Mouse (Mus musculus) brain, embryonic 18.5 days (tissue): ENCODE results near the gene C1qtnf12.

Source experiments
- DNase-seq: peaks from one replicate; pipeline ENCODE4 v3.0.0-alpha.2; 2012; ENCODE audit warnings: low read depth, low spot score

Gene C1qtnf12

DNA sequence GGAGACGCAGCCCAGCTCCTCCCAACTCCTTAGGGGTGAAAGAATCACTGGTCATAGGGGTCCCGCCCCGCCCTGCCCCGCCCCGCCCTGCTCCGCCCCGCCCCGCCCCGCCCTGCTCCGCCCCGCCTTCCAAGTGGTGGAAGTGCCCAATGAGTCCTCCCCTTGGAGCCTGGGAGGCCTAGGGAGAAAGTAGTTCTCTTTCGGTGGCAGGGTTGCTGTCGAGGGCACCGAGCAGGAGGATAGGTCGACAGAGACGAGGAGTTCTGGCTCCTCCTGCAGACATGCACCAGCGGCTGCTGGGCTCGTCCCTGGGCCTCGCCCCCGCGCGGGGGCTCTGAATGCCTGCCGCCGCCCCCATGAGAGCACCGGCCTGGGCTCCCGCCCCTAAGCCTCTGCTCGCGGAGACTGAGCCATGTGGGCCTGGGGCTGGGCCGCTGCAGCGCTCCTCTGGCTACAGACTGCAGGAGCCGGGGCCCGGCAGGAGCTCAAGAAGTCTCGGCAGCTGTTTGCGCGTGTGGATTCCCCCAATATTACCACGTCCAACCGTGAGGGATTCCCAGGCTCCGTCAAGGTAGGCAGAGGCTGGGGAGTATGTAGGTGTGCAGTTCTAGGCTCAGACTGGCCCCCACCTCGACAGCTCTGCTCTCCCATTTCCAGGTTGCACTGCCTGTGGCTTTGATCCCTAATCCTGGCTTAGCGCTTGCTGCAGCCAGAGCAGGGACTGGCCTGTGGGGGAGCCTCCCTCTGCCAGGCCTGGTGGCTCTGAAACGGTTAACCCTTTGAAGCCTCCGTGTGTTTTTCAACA lies at the start of gene C1qtnf12:
Gene C1qtnf12 (plus strand): TSS at position 152 of the 805 bp plus-strand sequence.
- DNase-seq = no peak

DNA sequence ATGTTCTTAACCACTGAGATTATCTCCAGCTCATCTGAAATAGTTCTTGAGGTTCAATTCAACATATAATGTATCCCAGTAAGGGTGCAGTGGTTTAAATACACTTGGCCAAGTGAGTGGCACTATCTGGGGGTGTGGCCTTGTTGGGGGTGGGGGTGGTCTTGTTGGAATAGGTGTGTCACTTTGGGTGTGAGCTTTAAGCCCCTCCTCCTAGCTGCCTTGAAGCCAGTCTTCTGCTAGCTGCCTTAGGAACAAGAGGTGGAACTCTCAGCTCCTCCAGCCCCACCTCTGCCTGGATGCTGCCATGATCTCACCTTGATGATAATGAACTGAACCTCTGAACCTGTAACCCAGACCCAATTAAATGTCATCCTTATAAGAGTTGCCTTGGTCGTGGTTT lies 30.1 kb upstream of the C1qtnf12 start:
- DNase-seq = no peak

DNA sequence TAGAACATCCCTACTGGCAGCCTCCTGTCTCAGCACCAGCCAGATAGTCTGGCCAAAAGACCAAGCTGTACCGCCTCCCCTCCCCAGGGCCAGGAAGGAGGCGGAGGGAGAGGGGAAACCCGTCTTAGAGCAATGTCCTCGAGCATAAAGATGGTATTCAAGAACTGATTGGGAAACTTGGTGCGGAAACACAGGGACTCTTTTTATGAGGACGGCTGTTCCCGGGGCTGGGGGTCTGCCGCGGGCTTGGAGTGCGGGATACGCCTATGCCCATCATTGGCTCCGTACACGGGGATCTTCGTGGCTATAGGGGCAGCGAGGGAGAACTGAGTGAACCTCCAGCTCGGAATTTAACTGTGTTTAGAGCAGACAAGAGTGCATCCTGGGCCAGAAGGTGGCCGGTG lies 19.1 kb upstream of the C1qtnf12 start:
- no peak for DNase-seq

- DNase-seq = peak; percentile 86
These were observed 18.4 kb upstream of the C1qtnf12 start, which contains the start of gene Ube2j2 for GRCm38 (mm10) chr4:155943534-155944249. Ube2j2 (plus strand) TSS chr4:155943831.

DNA sequence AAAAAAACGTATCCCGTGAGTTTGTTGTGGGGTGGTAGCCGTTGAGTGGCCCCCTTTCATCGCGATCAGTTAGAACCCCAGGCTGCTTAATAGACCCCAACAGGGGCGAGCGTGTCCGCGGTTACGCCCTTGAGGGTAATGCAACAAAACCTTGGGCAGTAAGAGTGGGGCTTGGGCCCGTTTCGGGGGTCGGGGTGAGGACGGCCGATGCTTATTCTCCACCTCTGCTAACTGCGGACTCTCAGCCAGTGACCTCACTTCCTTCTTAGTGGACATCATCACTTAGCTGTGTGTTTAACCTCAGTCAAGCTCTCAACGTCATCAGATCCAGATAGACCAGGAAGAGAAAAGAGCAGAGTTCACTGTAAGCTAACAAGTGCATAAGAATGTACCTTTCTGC lies 17.8 kb upstream of the C1qtnf12 start:
- no peak for DNase-seq

GRCm38 (mm10) chr4:155947094-155947493 lies 15.0 kb upstream of the C1qtnf12 start:
- no peak for DNase-seq

GRCm38 (mm10) chr4:155955491-155955890 lies 6.6 kb upstream of the C1qtnf12 start:
- no peak for DNase-seq

- peak; percentile 39 for DNase-seq
These were observed 2.8 kb upstream of the C1qtnf12 start for GRCm38 (mm10) chr4:155959275-155959674.

DNA sequence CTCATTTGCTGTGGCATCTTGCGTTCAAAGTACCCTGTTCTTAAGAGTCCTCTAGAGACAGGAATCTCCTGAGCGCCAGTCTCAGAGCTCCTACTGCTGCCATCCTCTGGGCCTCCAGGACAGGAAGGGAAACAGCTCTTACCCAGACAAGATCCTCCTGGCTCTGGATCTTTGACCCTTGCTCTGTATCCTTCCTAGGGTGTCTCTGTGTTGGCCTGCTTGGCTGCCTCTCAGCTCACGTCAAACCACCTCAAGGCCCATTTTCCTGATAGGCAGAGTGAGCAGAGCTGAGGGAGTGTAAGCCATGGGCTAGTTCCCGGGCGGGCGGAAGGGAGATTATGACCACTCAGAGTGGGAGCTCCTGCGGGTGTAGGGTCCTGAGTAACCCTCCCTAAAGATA lies 988 bp downstream of the C1qtnf12 start:
- DNase-seq = no peak

DNA sequence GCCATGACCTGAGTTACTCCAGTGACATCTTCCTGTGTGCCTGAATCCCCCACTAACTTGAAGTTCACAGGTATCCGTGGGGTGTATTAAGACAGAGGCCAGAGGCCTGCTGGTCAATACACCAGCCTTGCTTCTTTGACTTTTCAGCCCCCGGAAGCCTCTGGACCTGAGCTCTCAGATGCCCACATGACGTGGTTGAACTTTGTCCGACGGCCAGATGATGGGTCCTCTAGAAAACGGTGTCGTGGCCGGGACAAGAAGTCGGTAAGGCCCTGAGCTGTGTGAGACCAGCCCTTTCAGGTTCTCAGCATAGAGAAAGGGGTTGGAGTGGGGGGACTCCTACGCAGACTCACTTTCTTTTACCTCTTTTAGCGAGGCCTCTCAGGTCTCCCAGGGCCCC lies 2.3 kb downstream of the C1qtnf12 start:
- DNase-seq = no peak

DNA sequence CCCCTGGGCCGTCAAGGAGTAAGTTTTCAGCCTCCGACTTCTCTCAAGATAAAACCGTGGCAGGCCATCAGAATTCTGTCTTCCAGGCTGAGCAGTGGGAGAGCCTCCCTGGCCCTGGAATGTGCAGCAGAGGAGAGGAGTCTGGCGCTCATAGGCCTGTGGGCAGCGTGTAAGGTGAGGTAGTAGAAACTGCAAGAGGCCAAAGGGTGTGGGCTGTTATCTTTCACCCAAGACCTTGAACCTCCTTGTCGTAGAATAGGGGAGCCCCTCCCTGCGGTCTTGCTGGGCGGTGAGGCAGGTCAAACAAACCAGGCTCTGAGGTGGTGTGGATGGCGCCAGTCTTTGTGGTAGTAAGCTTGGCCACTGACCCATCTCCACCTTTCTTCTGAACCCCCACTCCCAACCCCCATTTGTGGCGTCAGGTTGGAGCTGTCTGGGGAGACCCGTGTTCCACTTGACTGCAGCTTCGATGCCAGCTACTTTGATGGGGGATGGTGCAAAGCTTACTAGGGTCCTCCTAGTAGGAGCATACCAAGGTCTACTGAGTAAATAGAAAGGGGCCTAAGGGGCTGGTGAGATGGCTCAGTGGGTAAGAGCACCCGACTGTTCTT lies 7.0 kb downstream of the C1qtnf12 start:
- no peak for DNase-seq

DNA sequence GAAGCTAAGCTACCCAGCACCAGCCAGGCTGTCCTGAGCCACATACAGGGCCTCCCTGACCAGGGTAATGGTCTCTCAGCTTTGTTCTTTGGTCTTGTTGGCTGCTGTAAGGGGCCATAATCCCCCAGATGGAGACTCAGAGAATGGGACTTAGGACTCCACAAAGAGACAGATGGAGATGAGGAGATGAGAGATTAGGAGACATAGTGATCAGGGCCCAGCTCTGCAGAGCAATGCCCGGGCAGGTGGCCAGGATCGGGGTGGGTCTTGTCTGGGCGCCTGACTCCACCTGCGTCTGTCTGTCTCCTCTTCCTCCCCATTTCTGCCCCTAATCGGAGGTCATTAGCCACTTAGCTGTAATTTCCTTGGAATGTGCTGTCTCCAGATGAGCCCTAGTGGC lies 8.2 kb downstream of the C1qtnf12 start:
- DNase-seq = no peak

GRCm38 (mm10) chr4:155972651-155973050 lies 10.5 kb downstream of the C1qtnf12 start:
- DNase-seq = no peak

GRCm38 (mm10) chr4:155973239-155973638 lies 11.1 kb downstream of the C1qtnf12 start:
- no peak for DNase-seq

- DNase-seq = no peak
These were observed 19.4 kb downstream of the C1qtnf12 start for GRCm38 (mm10) chr4:155981436-155982082.

- no peak for DNase-seq
These were observed 21.7 kb downstream of the C1qtnf12 start for GRCm38 (mm10) chr4:155983788-155984187.

DNA sequence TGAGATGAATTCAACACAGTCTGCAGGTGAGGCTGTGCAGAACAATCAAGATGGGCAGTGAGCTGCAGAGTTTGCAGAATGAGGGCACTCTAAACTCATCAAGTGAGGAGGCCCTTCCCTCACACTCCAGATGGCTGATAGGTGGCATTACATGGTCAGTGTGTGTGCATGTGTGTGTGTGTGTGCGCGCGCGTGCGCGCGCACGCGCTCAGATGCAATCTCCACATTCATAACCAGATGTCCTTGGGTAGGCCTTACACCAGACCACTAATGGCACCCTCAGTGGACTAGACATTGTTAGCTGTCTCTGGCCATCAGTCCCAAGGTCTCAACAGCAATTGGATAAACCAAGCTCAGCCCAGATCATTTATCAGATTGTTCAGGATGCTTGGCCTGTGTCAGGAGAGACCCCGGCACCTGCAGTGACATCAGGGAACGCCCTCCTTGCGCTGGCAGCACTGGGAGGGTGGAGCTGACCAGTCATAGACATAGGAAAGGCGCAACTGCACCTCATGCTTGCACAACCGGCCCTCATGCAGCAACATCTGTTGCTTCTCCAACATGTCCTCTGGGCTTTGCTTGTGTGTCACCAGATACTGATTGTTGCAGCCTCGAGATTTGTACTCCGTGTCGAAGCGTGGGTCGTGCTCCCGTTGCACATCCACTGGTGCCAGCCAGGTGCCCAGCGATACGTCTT lies 29.2 kb downstream of the C1qtnf12 start:
- no peak for DNase-seq

DNA sequence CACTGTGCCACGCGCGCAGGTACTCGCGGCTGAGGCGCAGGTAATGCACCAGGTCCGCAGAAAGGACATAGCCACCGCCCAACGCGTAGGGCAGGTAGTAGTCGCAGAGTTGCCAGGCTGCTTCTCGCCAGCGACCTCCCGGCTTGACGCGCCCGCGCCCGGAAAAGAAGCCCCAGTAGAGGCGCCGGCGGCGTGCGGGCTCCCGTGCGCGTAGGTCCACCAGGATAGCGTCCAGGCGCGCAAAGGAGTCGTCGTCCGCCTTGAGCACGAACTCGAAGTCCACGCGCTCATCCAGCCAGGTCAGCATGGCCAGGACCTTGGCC lies 29.8 kb downstream of the C1qtnf12 start:
- no peak for DNase-seq

DNA sequence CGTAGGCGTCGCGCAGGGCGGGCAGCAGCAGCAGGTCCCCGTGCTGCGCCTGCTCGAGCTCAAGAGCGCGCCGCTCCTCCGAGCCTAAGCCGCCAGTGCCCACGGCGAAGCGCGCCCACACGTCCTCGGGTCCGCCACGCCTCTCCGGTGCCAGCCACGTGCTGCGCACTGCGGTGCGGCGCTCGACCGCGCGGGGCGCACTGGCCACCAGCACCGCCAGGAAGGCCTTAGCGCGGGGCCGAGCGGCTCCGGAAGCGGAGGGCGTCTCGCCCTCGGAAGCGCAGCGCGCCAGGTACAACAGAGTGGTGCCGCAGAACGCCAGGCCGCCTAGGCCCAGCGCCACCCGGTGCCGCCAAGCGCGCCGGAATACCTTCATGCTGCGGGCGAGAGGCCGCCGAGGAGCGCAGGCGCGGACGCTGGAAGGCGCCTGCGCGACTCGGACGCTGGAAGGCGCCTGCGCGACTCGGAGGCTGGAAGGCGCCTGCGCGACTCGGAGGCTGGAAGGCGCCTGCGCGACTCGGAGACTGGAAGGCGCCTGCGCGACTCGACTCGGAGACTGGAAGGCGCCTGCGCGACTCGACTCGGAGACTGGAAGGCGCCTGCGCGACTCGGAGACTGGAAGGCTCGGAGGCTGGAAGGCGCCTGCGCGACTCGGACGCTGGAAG lies 30.3 kb downstream of the C1qtnf12 start, which contains the start of the genes B3galt6 and Sdf4:
Gene B3galt6 (minus strand): TSS at position 409 of the 665 bp plus-strand sequence.
Gene Sdf4 (plus strand): TSS at position 632 of the 665 bp plus-strand sequence.
- no peak for DNase-seq

DNA sequence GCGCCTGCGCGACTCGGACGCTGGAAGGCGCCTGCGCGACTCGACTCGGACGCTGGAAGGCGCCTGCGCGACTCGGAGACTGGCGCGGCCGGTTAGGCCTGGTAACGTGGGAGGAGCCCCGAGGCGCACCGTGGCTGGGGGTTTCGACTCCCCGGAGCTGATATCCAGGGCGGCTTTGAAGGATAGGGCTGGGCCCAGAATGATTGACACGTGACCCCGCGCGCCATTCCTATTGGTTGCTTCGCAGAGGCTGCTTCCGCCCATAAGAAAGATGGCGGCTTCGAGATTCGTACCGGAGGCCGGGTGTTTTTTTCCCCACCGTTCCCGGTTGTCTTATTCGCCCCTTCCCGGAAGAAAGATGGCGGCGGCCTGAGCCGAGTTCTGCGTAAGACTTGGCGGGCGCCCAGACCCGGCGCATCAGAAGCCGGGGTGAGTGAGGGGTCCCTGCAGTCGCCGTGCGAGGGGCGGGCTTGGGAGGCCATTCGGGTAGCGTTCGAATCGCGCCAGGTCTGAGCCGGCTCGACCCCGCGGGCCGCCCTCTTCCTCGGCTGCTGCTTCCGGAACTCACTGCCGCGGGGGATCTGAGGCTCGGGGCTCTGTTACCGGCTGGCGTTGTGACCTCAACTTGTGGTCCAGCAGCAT lies 30.9 kb downstream of the C1qtnf12 start:
- peak; percentile 93 for DNase-seq
